Mouse (Mus musculus): ENCODE results near the gene Olfr509. TPM values are rescaled to one million over a fixed set of nuclear protein-coding genes. Genes with fewer than 3 reads are reported as not detected.
"Not testable (repeated sequence)": the region's sequence is repeated elsewhere in the genome, so short reads cannot be mapped to it uniquely, and the experiment has no call there.

The Olfr509 gene
- total RNA-seq (2021) = not detected

GRCm38 (mm10) chr7:108651806-108652205 lies at the start of gene Olfr509:
Olfr509 (minus strand) TSS chr7:108651906.
- intact Hi-C loops (cut with DNase I) = no loop called here
- DNase-seq (ENCODE audit: low spot score) = no peak

GRCm38 (mm10) chr7:108678886-108679285 lies 27.2 kb upstream of the Olfr509 start:
- no peak for DNase-seq (ENCODE audit: low spot score)
- intact Hi-C loops (cut with DNase I) = no loop called here

- DNase-seq (ENCODE audit: low spot score) = no peak
- intact Hi-C loops (cut with DNase I) = no loop called here
Observed at GRCm38 (mm10) chr7:108671058-108671457, 19.4 kb upstream of the Olfr509 start.

DNA sequence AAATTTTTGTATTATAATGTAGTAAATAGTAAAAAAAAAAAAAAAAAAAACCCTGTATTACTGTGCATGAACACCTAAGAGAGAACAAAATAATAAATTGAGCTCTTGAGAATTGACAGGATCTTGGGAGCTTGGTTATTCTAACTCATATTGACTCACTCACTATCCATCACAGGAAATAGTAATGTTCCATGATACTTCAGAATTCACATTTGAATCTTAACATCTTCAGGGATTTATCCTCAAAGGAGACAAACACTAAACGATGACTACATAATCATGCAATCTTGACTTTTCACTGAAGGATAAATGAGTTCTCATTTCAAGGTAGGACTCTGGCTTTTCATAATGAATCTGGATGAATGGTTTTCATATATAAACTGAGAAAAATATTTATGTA lies 14.4 kb upstream of the Olfr509 start, which contains the start of gene Olfr510:
Gene Olfr510, plus strand, starts transcription at position 301 of the 400 bp plus-strand sequence.
- intact Hi-C loops (cut with DNase I) = no loop called here
- no peak for DNase-seq (ENCODE audit: low spot score)

DNA sequence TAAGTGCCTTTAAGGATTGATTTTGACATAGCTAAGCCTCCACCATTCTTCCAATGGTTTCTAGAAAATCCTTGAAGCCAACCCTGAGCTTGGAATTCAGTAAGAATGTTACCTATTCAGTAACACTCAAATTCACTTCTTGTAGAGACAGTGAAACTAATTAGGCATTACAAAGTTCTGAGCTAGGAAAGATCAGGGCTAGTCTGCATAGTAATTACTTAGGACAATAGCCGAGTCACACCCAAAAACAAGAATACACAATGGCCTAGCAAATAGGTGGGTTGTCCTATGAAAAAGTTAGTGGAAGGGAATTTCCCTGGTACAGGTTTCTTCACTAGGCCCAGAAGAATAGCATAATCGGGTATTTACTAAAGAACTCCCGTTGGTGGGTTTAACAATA lies 10.7 kb upstream of the Olfr509 start:
- intact Hi-C loops (cut with DNase I) = no loop called here
- DNase-seq (ENCODE audit: low spot score) = no peak

- intact Hi-C loops (cut with DNase I) = no loop called here
- no peak for DNase-seq (ENCODE audit: low spot score)
Observed at GRCm38 (mm10) chr7:108629694-108630093, 22.0 kb downstream of the Olfr509 start, which contains the start of gene Olfr508. Olfr508 (plus strand) TSS chr7:108629994.

GRCm38 (mm10) chr7:108621514-108621913 lies 30.2 kb downstream of the Olfr509 start, which contains the start of gene Olfr507:
Olfr507 (plus strand) TSS chr7:108621814.
- intact Hi-C loops (cut with DNase I) = no loop called here
- DNase-seq (ENCODE audit: low spot score) = no peak

DNA sequence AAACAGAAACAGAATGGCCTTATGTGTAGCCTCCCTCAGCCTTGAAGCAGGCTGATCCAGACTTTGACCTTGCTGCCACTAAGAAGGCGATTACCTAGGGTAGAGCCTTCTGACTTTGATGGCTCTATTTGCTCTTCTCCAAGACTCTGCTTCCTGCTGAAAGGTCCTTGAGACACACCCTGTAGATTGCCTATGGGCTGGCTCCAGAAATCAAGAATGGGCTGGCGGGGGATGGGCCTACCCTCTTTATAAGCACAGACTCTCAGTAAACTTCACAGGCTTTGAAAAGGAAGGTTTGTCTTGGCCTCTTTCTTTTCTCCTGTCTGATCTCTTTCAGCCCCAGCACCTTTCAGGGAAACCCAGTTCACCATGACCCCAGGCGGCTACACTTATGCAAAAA lies 34.9 kb downstream of the Olfr509 start:
- intact Hi-C loops (cut with DNase I); DNase-seq (ENCODE audit: low spot score): not testable (repeated sequence)

DNA sequence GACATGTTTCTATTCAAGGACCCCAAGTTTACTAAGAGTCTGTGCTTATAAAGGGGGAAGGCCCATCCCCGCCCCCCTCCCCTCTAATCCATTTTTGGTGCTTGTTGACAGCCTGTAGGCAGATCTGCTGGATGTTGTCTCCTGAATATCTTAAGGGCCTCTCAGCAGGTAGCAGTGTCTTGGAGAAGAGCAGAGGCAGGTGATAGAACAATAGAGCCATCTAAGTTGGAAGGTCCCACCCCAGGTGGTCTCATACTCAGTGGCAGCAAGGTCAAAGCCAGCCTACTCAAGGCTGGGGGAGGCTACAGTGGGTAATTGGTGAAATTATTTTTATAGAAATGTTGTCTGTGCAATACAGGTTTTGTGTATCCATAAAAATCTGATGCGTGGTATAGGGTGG lies 37.6 kb downstream of the Olfr509 start:
- DNase-seq (ENCODE audit: low spot score) = no peak
- intact Hi-C loops (cut with DNase I) = no loop called here

- intact Hi-C loops (cut with DNase I) = no loop called here
- DNase-seq (ENCODE audit: low spot score) = no peak
Observed at GRCm38 (mm10) chr7:108610487-108610886, 41.2 kb downstream of the Olfr509 start, which contains the start of gene Olfr506. Olfr506 (plus strand) TSS chr7:108610787.

GRCm38 (mm10) chr7:108601916-108602315 lies 49.8 kb downstream of the Olfr509 start:
- intact Hi-C loops (cut with DNase I); DNase-seq (ENCODE audit: low spot score): not testable (repeated sequence)

Other genes starting within 250 kb of the Olfr509 start
- not detected for gene Olfr497, start 231.5 kb downstream of the Olfr509 start, total RNA-seq (2021)
- gene Olfr498, start 186.6 kb downstream of the Olfr509 start, total RNA-seq (2021) = not detected
- not detected for gene Olfr502, start 126.8 kb downstream of the Olfr509 start, total RNA-seq (2021)
- gene Olfr503, start 107.4 kb downstream of the Olfr509 start, total RNA-seq (2021) = not detected
- not detected for gene Olfr504, start 86.1 kb downstream of the Olfr509 start, total RNA-seq (2021)
- gene Olfr506, start 41.1 kb downstream of the Olfr509 start, total RNA-seq (2021) = not detected
- not detected for gene Olfr507, start 30.1 kb downstream of the Olfr509 start, total RNA-seq (2021)
- gene Olfr508, start 21.9 kb downstream of the Olfr509 start, total RNA-seq (2021) = not detected
- gene Olfr510, start 14.5 kb upstream of the Olfr509 start, total RNA-seq (2021) = not detected
- gene Olfr512, start 61.4 kb upstream of the Olfr509 start, total RNA-seq (2021) = not detected
- gene Olfr513, start 99.1 kb upstream of the Olfr509 start, total RNA-seq (2021) = not detected
- not detected for gene Olfr514, start 174.1 kb upstream of the Olfr509 start, total RNA-seq (2021)
- not detected for gene Olfr516, start 198.6 kb upstream of the Olfr509 start, total RNA-seq (2021)
- not detected for gene Olfr517, start 220.5 kb upstream of the Olfr509 start, total RNA-seq (2021)
- not detected for gene Olfr518, start 233.1 kb upstream of the Olfr509 start, total RNA-seq (2021)
- not detected for gene Olfr519, start 242.5 kb upstream of the Olfr509 start, total RNA-seq (2021)